In genomic region chr11:109361241-109361630, GRCm38 (mm10) we compare ENCODE assay signal across 9 mouse cellular contexts. TPM values are rescaled to one million over a fixed set of nuclear protein-coding genes. Genes with fewer than 3 reads are reported as not detected.
DNase-seq lines count a peak whose midpoint lies in the region; ATAC-seq and TF ChIP-seq lines count a peak whose summit lies in the region.
"Had no signal": no experiment of that assay in that cellular context is flagged by ENCODE, and none has a peak within 500 bp of the region (broad histone marks: within the 10 kb centered on the region; RNA-seq: fewer than 3 reads in every experiment).

No protein-coding gene starts in this region.

- H3K79me2 ChIP-seq in MEL (ENCODE audit: control insufficient read depth, insufficient read depth, low read length, poor library complexity), result peaks cover 33% of the 10 kb centered on the region

- TF ChIP-seq CTCF in MEL (IDR thresholded peaks at IDR 0.05 in 2 of 3, conservative IDR thresholded peaks at IDR 0.05 in 1 of 3; ENCODE audit: control insufficient read depth in 1 of 3, insufficient read depth in 1 of 3, low read depth in 2 of 3, low read length in 3 of 3, poor library complexity in 1 of 3, severe bottlenecking in 1 of 3), result no peak
- no peak for TF ChIP-seq CTCF in liver, postnatal 0 days (IDR thresholded peaks at IDR 0.05; ENCODE audit: low read depth)

- H3K27ac ChIP-seq in kidney, embryonic 14.5 days (ENCODE audit: low read depth, low read length), result no peak overlapping the region
- peak overlapping the region; percentile 78 for H3K27ac ChIP-seq in MEL (ENCODE audit: control insufficient read depth, low read depth, low read length)
- H3K27ac ChIP-seq in embryonic facial prominence, embryonic 13.5 days, result 0 out of 2 replicates have a peak overlapping the region, but pooled peaks have one; percentile 74
- H3K27ac ChIP-seq in liver, postnatal 0 days (ENCODE audit: low read depth), result peak overlapping the region; percentile 100

- TF ChIP-seq EP300 in MEL (IDR thresholded peaks at IDR 0.05; ENCODE audit: low read depth in 1 of 2, low read length in 2 of 2), result 0 out of 4 replicates have a peak, but pooled peaks of 1 of the 2 experiments have one; percentile 1
- TF ChIP-seq EP300 in liver, postnatal 0 days (IDR thresholded peaks at IDR 0.05; ENCODE audit: low read depth), result no peak

- DNase-seq in kidney, adult 9 months, result no peak
- DNase-seq in MEL (ENCODE audit: low read depth, low spot score), result no peak
- no peak for DNase-seq in liver, postnatal 0 days
- DNase-seq in urinary bladder, postnatal 4 days (ENCODE audit: low spot score in 2 of 2), result no peak
- DNase-seq in frontal cortex, postnatal 36 days (ENCODE audit: low spot score in 2 of 2), result no peak
- DNase-seq: retina, postnatal 1 day had no signal

- H3K27me3 ChIP-seq in kidney, embryonic 14.5 days (ENCODE audit: control insufficient read depth, insufficient read depth, low read length), result no peaks in the 10 kb centered on the region
- no peaks in the 10 kb centered on the region for H3K27me3 ChIP-seq in MEL (ENCODE audit: control insufficient read depth in 1 of 2, insufficient read depth in 2 of 2, low read length in 2 of 2)
- H3K27me3 ChIP-seq in embryonic facial prominence, embryonic 13.5 days, result no peaks in the 10 kb centered on the region; the same call in 1 of the 2 replicates
- H3K27me3 ChIP-seq in liver, postnatal 0 days (ENCODE audit: insufficient read depth, low read length), result no peaks in the 10 kb centered on the region

- no peak for ATAC-seq in kidney, embryonic 14.5 days (ENCODE audit: low FRiP score, low TSS enrichment)
- ATAC-seq in embryonic facial prominence, embryonic 13.5 days (ENCODE audit: insufficient number of reproducible peaks, insufficient read depth, low FRiP score, low TSS enrichment, low read depth), result no peak
- ATAC-seq in liver, postnatal 0 days, result no peak

- no peak overlapping the region for H3K4me3 ChIP-seq in kidney, embryonic 14.5 days (ENCODE audit: low read length)
- peak overlapping the region; percentile 73 to 97 for H3K4me3 ChIP-seq in MEL (ENCODE audit: control insufficient read depth in 1 of 2, insufficient read depth in 1 of 2, low read depth in 2 of 2, low read length in 2 of 2)
- H3K4me3 ChIP-seq in embryonic facial prominence, embryonic 13.5 days, result no peak overlapping the region
- peak overlapping the region; percentile 96; the same call in 1 of the 2 replicates for H3K4me3 ChIP-seq in liver, postnatal 0 days (ENCODE audit: low read depth, low read length)

- 72% methylated on average over 7 of the region's 7 CpGs for WGBS in kidney, embryonic 14.5 days
- 66% methylated on average over 7 of the region's 7 CpGs for WGBS in embryonic facial prominence, embryonic 13.5 days
- 54% methylated on average over 7 of the region's 7 CpGs for WGBS in liver, postnatal 0 days (ENCODE audit: insufficient replicate concordance)

- TF ChIP-seq RAD21 in MEL (IDR thresholded peaks at IDR 0.05; ENCODE audit: low read depth, low read length), result no peak

- H3K9me3 ChIP-seq in kidney, embryonic 14.5 days (ENCODE audit: control insufficient read depth, low read length), result no peaks in the 10 kb centered on the region
- no peaks in the 10 kb centered on the region for H3K9me3 ChIP-seq in MEL (replicated peaks; ENCODE audit: insufficient read depth, low read length)
- no peaks in the 10 kb centered on the region for H3K9me3 ChIP-seq in embryonic facial prominence, embryonic 13.5 days
- no peaks in the 10 kb centered on the region for H3K9me3 ChIP-seq in liver, postnatal 0 days (ENCODE audit: low read length)

- H3K9ac ChIP-seq in kidney, embryonic 14.5 days (ENCODE audit: low read depth, low read length), result no peak overlapping the region
- peak overlapping the region; percentile 79 for H3K9ac ChIP-seq in MEL (ENCODE audit: control insufficient read depth, low read depth, low read length, poor library complexity, severe bottlenecking)
- no peak overlapping the region for H3K9ac ChIP-seq in embryonic facial prominence, embryonic 13.5 days
- H3K9ac ChIP-seq in liver, postnatal 0 days (replicated peaks), result no peak overlapping the region

- peaks cover 24% of the 10 kb centered on the region; the same call in 1 of the 2 replicates for H3K4me1 ChIP-seq in kidney, embryonic 14.5 days (ENCODE audit: control insufficient read depth, insufficient read depth, low read length)
- peaks cover 26 to 30% of the 10 kb centered on the region in 2 experiments for H3K4me1 ChIP-seq in MEL (ENCODE audit: control insufficient read depth in 1 of 2, insufficient read depth in 2 of 2, low read length in 2 of 2)
- H3K4me1 ChIP-seq in embryonic facial prominence, embryonic 13.5 days, result peaks cover 48% of the 10 kb centered on the region
- H3K4me1 ChIP-seq in liver, postnatal 0 days (ENCODE audit: insufficient read depth), result peaks cover 43% of the 10 kb centered on the region

- H3K36me3 ChIP-seq in kidney, embryonic 14.5 days (ENCODE audit: control insufficient read depth, insufficient read depth, low read length), result peaks cover 10% of the 10 kb centered on the region; the same call in 1 of the 2 replicates
- H3K36me3 ChIP-seq in MEL (ENCODE audit: control insufficient read depth in 1 of 2, insufficient read depth in 2 of 2, low read length in 2 of 2), result peaks cover 8 to 35% of the 10 kb centered on the region in 2 experiments
- H3K36me3 ChIP-seq in embryonic facial prominence, embryonic 13.5 days, result peaks cover 7% of the 10 kb centered on the region
- peaks cover 8% of the 10 kb centered on the region for H3K36me3 ChIP-seq in liver, postnatal 0 days (replicated peaks; ENCODE audit: insufficient read depth, low read length)

- no peak for TF ChIP-seq POLR2A in MEL (IDR thresholded peaks at IDR 0.05; ENCODE audit: control insufficient read depth in 1 of 2, insufficient read depth in 1 of 2, low read depth in 1 of 2, low read length in 2 of 2, poor library complexity in 1 of 2)

- H3K4me2 ChIP-seq in kidney, embryonic 14.5 days (replicated peaks; ENCODE audit: low read depth, low read length), result peak overlapping the region; percentile 75; the same call in 1 of the 2 replicates
- peak overlapping the region; percentile 77 for H3K4me2 ChIP-seq in embryonic facial prominence, embryonic 13.5 days
- H3K4me2 ChIP-seq in liver, postnatal 0 days (ENCODE audit: low read depth, low read length), result peak overlapping the region; percentile 91

TF ChIP-seq in MEL, 35 proteins besides CTCF, POLR2A, EP300 and RAD21:
- TF ChIP-seq E2F4 (IDR thresholded peaks at IDR 0.05; ENCODE audit: borderline replicate concordance, low read depth, low read length) (no peak), POLR2AphosphoS2 (IDR thresholded peaks at IDR 0.05; ENCODE audit: low read length) (peak; percentile 20; the same call in 1 of the 2 replicates), BHLHE40 (IDR thresholded peaks at IDR 0.05; ENCODE audit: borderline replicate concordance, low read depth, low read length) (no peak), GATA1 (IDR thresholded peaks at IDR 0.05; ENCODE audit: low read depth, low read length) (no peak), MYB (IDR thresholded peaks at IDR 0.05; ENCODE audit: low read depth, low read length) (no peak), MXI1 (IDR thresholded peaks at IDR 0.05; ENCODE audit: low read depth, low read length) (no peak), ELF1 (IDR thresholded peaks at IDR 0.05; ENCODE audit: low read depth, low read length) (no peak), TCF12 (IDR thresholded peaks at IDR 0.05; ENCODE audit: low read depth, low read length) (0 out of 2 replicates have a peak, but pooled peaks have one; percentile 20), HCFC1 (IDR thresholded peaks at IDR 0.05; ENCODE audit: low read depth, low read length) (0 out of 2 replicates have a peak, but pooled peaks have one; percentile 41), SMC3 (IDR thresholded peaks at IDR 0.05; ENCODE audit: low read depth, low read length) (no peak), CHD1 (IDR thresholded peaks at IDR 0.05; ENCODE audit: low read depth, low read length) (no peak; the same call in 1 of the 2 replicates)
TF ChIP-seq in MEL: peak in this region for 3.

RNA-seq across cellular contexts. Expression of gene Gna13, which starts 1.4 kb away (rescaled TPM):
- 19.0 and 31.0 TPM in 2 replicates for polyA plus RNA-seq in kidney, embryonic 14.5 days (2014; fragmentation: Nextera tagmentation; extraction: Ambion mirVana)
- 56.6 and 57.0 TPM in 2 replicates for total RNA-seq in MEL (2012; rRNA removed)
- polyA plus RNA-seq in MEL (2012; ENCODE audit: insufficient read depth in 1 of 2, insufficient read length in 2 of 2, low read depth in 1 of 2, low replicate concordance in 2 of 2, missing spikeins in 1 of 2), result 100 to 1,000 TPM in 1 of 2 experiments, 10 to 100 TPM in 1; 51.0 to 102 TPM
- 21.4 and 22.1 TPM in 2 replicates for polyA plus RNA-seq in embryonic facial prominence, embryonic 13.5 days (2015; fragmentation: Nextera tagmentation; extraction: Ambion mirVana)
- 28.4 and 30.6 TPM in 2 replicates for polyA plus RNA-seq in liver, postnatal 0 days (2015; fragmentation: Nextera tagmentation; extraction: Ambion mirVana)

RNA-seq across cellular contexts. Expression of gene 9930022D16Rik, which starts 52.5 kb away (rescaled TPM):
- polyA plus RNA-seq in kidney, embryonic 14.5 days (2014; fragmentation: Nextera tagmentation; extraction: Ambion mirVana), result not detected in 2 replicates
- 0.04 and 0.10 TPM in 2 replicates for total RNA-seq in MEL (2012; rRNA removed)
- polyA plus RNA-seq in MEL (2012; ENCODE audit: insufficient read depth in 1 of 2, insufficient read length in 2 of 2, low read depth in 1 of 2, low replicate concordance in 2 of 2, missing spikeins in 1 of 2), result not detected
- not detected in 2 replicates for polyA plus RNA-seq in embryonic facial prominence, embryonic 13.5 days (2015; fragmentation: Nextera tagmentation; extraction: Ambion mirVana)
- not detected in 2 replicates for polyA plus RNA-seq in liver, postnatal 0 days (2015; fragmentation: Nextera tagmentation; extraction: Ambion mirVana)
- total RNA-seq: left cerebral cortex, postnatal 10 days had no signal

Comparison
In these comparisons a context has a peak if more than half of its experiments do, and no peak if none do; other contexts are left out.
1. H3K4me3 ChIP-seq: peak in MEL (2 of 2) and liver, postnatal 0 days (single experiment); none in kidney, embryonic 14.5 days (single experiment) and embryonic facial prominence, embryonic 13.5 days (single experiment).
2. Peak in every context shown above with its lines, with median percentiles within 50 percentile points of each other: H3K4me2 ChIP-seq.